Mouse (Mus musculus) CH12F3 (cell line): ENCODE data around the gene Gabbr2.

ENCODE experiments used
- in situ Hi-C: fragments of 300-500 bp; cut with MboI; formaldehyde crosslinking; loops from 2 replicates; pipeline ENCODE4 v1.14.3; 2020; ENCODE audit warnings: low sequenced_read_pairs

Gene Gabbr2

DNA sequence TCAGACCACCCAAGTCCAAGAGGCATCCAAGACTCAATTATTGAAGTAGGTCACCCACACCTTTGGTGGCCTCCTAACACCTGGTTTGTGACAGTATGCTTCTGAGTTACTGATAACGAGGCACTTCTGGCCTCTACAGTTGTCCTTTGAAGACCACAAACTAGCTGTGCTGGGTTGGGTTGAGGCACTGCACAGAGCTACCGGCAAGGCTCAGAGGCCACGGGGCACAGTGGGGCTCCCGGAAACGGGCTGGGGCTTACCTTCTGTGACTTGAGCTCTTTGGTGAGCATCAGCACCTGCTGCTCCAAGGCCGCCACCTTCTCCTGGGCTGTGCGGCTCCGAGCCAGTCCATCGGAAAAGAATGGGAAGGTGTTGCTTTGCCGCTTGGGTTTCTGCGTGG is 363.6 kb downstream of the Gabbr2 start:
- in situ Hi-C loops, result no loop called here

GRCm38 (mm10) chr4:46625101-46625500 is 366.6 kb downstream of the Gabbr2 start:
- in situ Hi-C loops, result no loop called here

DNA sequence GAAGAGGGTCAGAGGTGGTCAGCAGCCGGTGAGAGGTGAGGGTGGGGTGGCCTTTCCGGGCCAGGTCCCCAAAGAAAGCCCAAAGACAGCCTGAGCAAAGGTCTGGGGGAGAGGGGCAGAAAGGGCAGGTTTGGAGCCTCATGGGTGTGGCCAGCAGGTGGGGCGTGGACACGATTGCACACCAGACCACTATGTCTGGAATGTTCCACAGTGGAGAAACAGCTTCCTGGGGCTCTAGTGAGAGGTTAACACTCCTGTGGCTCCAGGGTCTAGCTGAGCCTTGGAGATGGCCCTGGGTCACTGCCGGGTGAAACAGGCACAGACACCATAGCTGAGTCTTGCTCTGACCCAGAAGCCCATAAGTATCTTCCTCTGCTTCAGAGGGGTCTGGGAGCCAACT is 368.7 kb downstream of the Gabbr2 start:
- in situ Hi-C loops, result no loop called here

- in situ Hi-C loops, result no loop called here
Observed at GRCm38 (mm10) chr4:46620946-46621345, 370.7 kb downstream of the Gabbr2 start.

GRCm38 (mm10) chr4:46620330-46620729 is 371.3 kb downstream of the Gabbr2 start:
- in situ Hi-C loops, result no loop called here

DNA sequence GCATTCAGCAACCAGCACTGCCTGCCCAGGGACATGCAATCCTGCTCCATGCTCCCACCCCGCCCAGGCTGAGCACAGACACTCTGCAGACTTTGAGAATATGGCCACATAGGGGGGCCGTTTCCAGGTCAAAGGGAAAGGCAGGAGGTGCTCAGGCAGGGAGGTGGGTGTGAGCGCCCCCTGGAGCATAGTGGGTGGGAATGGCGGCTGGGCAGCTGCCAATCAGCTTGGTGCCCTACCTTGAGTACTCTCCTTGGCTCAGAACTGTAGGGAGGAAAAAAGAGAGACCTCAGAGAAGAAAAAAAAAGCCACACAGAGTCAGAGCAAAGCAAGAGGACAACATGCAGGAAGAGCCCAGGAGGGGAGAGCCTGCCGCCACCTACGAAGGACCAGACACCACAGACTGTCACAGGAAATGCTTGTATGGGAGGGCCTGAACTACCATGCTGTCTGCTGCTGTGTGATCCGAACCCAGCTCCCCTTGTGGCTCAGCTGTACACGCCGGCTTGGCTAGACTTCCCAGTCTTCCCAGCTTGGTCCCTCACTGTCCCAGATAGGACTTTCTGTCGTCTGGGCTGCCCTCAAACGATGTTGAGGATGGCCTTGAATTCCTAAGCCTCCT is 373.4 kb downstream of the Gabbr2 start:
- in situ Hi-C loops, result no loop called here

GRCm38 (mm10) chr4:46617408-46617807 is 374.3 kb downstream of the Gabbr2 start:
- in situ Hi-C loops, result no loop called here

DNA sequence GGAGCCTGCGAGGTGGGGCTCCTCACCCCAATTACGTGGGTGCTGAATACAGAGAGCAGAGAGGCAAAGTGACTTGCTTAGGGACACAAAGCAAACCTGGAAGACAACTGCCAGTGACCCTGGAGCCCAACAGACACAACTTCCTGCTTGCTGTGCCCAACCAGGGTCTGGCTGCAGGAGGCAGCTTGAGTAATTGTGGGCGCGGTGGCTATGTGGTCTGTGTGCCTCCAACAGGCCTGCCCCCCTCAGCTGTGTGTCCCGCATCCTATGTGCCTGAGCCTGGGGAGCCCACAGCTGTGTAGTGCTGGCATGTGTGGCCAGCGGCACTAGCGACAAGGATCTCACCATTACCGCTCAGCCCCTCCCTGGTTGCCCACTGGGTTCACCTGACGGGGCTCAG is 377.0 kb downstream of the Gabbr2 start:
- in situ Hi-C loops, result loop anchor here (5.0 kb wide), 1 partner anchor 72 kb away; no protein-coding TSS in a partner anchor

GRCm38 (mm10) chr4:46613618-46614017 is 378.1 kb downstream of the Gabbr2 start:
- in situ Hi-C loops, result loop anchor here (5.0 kb wide), 1 partner anchor 71 kb away; no protein-coding TSS in a partner anchor
